Mouse (Mus musculus) C2C12 (cell line): ENCODE results near the gene Zfyve28.

Experiments used
- CTCF ChIP-seq: IDR thresholded peaks from one replicate; pipeline ENCODE4 v1.5.1; 2011; ENCODE audit not compliant: control insufficient read depth, insufficient read depth, insufficient read length
- MYOD1 ChIP-seq: IDR thresholded peaks from one replicate; pipeline ENCODE4 v1.6.1; 2011; ENCODE audit warnings: low read depth; ENCODE audit not compliant: control insufficient read depth, insufficient read length
- MYOG ChIP-seq: IDR thresholded peaks from one replicate; pipeline ENCODE4 v1.6.1; 2011; ENCODE audit not compliant: control insufficient read depth, insufficient read length; ENCODE audit errors: extremely low read depth
- USF1 ChIP-seq: IDR thresholded peaks from one replicate; pipeline ENCODE4 v1.6.1; 2011; ENCODE audit warnings: low read depth, mild to moderate bottlenecking, control low read depth, moderate library complexity

DNA sequence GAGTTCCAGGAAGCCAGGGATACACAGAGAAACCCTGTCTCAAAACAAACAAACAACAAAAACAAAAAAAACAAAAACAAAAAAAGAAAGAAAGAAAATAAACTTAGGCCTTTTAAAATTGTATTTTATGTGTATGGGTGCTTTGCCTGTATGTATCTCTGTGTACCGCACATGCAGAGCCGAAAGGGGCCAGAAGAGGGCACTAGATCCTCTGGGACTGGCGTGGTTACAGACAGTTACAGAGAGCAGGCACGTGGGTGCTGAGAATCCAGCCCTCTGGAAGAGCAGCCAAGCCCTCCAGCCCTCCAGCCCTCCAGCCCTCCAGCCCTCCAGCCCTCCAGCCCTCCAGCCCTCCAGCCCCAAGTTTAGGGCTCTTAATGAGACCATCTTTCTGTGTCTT lies 16.5 kb downstream of the Zfyve28 start:
- no peak for TF ChIP-seq USF1
- TF ChIP-seq CTCF = peak; percentile 25
- TF ChIP-seq MYOD1 = no peak
- no peak for TF ChIP-seq MYOG
